Mouse (Mus musculus) small intestine, adult 2 months (tissue): ENCODE measurements at regions not wholly inside any gene's neighbourhood (a gene's known extent, or its start where the extent isn't known, plus 50 kb on each side); places are given as distances from the start of the nearest gene placed in this dataset.

ENCODE experiments used
- H3K27ac ChIP-seq: fragments of 200-500 bp; 2 replicates; pipeline ENCODE4 v1.5.1; 2012; ENCODE audit warnings: low read depth, low read length, control low read depth, inconsistent platforms; ENCODE audit not compliant: insufficient read depth
- H3K27me3 ChIP-seq: fragments of 200-500 bp; 2 replicates; pipeline ENCODE4 v1.6.1; 2012; ENCODE audit warnings: mild to moderate bottlenecking, moderate library complexity, low read length, inconsistent platforms; ENCODE audit not compliant: control insufficient read depth, insufficient read depth
- H3K36me3 ChIP-seq: fragments of 200-500 bp; 2 replicates; pipeline ENCODE4 v1.6.1; 2012; ENCODE audit warnings: mild to moderate bottlenecking, low read length, control low read depth, inconsistent platforms; ENCODE audit not compliant: control insufficient read depth, insufficient read depth
- H3K4me1 ChIP-seq: fragments of 200-500 bp; 2 replicates; pipeline ENCODE4 v1.6.1; 2012; ENCODE audit warnings: low read length, inconsistent platforms, mixed read lengths; ENCODE audit not compliant: control insufficient read depth, insufficient read depth, insufficient read length
- H3K4me3 ChIP-seq: fragments of 200-500 bp; 2 replicates; pipeline ENCODE4 v1.5.1; 2012; ENCODE audit warnings: low read depth, mild to moderate bottlenecking, control low read depth, inconsistent platforms, low read length, moderate library complexity
- CTCF ChIP-seq: fragments of 200-500 bp; IDR thresholded peaks from 2 replicates; pipeline ENCODE4 v1.5.1; 2012; ENCODE audit warnings: low read depth, mild to moderate bottlenecking, control low read depth, inconsistent platforms, low read length, moderate library complexity, mixed read lengths; ENCODE audit not compliant: insufficient replicate concordance, insufficient read length; ENCODE audit errors: extremely low read depth
- POLR2A ChIP-seq: fragments of 200-500 bp; IDR thresholded peaks from 2 replicates; pipeline ENCODE4 v1.6.1; 2012; ENCODE audit warnings: low read depth, mild to moderate bottlenecking, control low read depth, inconsistent platforms, low read length, moderate library complexity
- WGBS: fragments of 180-500 bp; shearing (Covaris S2); methylation state at CpG from one replicate; pipeline ENCODE4 v1.1.7; 2018; 5-methylcytosine and 5-hydroxymethylcytosine counted together

DNA sequence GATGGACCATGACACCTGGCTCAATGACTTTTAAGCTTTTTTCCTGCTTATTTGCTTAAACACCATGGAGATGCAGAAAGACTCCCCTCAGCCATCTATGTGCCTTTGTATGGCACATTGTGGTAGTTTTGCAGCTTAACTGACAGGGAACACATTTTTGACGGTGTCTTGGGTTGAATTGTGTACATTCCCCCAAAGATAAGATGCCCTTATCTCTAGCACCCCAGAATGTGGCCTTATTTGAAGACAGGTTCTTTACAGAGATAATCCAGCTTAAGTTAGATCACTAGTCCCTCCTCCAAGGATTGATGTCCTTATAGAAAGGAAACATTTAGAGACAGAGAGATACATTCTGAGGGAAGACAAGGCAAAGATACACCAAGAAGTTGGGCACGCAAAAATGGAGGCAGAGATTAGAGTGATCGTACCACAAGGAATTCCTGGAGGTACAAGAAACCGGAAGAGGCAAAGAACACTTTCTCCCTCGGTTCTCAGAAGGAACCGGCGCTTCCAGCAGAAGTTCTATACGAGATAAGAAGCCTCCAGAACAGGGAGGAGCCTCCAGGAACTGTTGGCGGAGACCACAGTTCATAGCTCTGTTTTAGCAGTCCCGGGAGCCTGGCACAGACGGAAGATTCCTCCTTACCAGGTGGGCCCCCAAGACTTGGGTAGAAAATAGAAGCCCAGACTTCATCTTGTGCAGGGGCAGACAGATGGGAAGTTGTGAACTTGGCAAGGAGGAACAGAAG lies 58.8 kb upstream of the Acsl1 start:
- peaks cover 14% of the 10 kb centered on the region; the same call in 1 of the 2 replicates for H3K4me1 ChIP-seq
- 32% methylated on average over 11 of the region's 11 CpGs for WGBS
- no peak for TF ChIP-seq CTCF
- 0 out of 2 replicates have a peak, but pooled peaks have one; percentile 14 for TF ChIP-seq POLR2A

DNA sequence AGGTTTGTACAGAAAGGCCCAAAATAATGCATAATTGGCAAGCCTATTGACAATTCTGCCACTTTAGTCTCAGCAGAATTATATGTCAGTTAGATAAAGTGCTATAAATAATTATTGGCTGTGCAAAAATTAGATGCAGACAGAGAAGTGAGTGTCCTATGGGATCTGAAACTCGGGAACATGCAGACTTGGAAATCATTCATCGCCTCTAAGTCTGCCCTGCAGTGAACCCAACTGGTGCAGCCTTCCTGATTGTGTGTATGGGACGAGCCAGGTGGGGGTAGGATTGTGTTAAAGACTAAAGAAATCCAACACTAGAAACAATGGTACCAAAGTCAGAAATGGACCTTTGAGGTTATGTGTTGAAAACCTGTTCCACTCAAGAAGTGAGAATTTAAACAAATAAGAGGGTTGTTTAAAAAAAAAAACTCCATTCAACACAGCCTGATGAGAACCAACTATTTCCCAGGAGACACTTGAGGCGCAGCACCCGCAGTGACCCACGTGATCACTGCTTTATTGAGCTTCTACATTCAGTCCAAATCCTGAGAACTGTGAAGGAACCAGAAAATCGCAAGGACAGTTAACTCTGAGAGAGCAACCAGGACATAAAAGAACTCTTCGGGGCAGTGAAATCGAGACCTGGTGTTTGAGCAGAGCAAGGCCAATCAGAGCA lies 57.4 kb upstream of the Acsl1 start:
- no peak for TF ChIP-seq CTCF
- no peak for TF ChIP-seq POLR2A
- Histone ChIP-seq H3K36me3 (no peaks in the 10 kb centered on the region), H3K4me1 (peaks cover 13% of the 10 kb centered on the region; the same call in 1 of the 2 replicates), H3K4me3 (no peak overlapping the region), H3K27me3 (no peaks in the 10 kb centered on the region), H3K27ac (no peak overlapping the region)
- 83% methylated on average over 9 of the region's 9 CpGs for WGBS

More for the DNA sequence above, 58.8 kb upstream of the Acsl1 start:
- H3K27me3 ChIP-seq = no peaks in the 10 kb centered on the region
- H3K27ac ChIP-seq = peak overlapping the region; percentile 37; the same call in 1 of the 2 replicates
- H3K4me3 ChIP-seq = no peak overlapping the region
- H3K36me3 ChIP-seq = no peaks in the 10 kb centered on the region

DNA sequence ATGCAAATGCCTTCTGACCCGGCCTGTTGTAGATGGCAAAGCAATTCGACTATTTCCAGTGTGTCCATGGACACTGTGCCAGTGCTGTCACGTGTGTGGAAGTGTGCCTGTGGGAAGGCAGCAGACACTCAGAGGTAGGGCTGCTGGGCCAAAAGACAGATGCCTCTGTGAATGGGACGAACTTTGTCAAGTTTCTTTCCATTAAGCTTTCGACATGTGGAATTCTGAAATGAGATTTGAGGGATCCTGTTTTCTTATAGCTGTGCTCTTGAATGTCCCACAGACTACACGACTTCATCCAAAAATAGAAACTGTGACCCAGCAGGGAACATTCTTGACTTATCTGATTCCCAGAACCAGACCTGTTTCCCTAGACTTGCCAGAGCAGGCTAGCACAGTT lies 56.0 kb upstream of the Acsl1 start:
- no peaks in the 10 kb centered on the region for H3K36me3 ChIP-seq
- WGBS = 80% methylated on average over 6 of the region's 6 CpGs
- peaks cover 5% of the 10 kb centered on the region; the same call in 1 of the 2 replicates for H3K4me1 ChIP-seq
- H3K4me3 ChIP-seq = no peak overlapping the region
- no peak overlapping the region for H3K27ac ChIP-seq
- no peaks in the 10 kb centered on the region for H3K27me3 ChIP-seq
- no peak for TF ChIP-seq CTCF
- no peak for TF ChIP-seq POLR2A

DNA sequence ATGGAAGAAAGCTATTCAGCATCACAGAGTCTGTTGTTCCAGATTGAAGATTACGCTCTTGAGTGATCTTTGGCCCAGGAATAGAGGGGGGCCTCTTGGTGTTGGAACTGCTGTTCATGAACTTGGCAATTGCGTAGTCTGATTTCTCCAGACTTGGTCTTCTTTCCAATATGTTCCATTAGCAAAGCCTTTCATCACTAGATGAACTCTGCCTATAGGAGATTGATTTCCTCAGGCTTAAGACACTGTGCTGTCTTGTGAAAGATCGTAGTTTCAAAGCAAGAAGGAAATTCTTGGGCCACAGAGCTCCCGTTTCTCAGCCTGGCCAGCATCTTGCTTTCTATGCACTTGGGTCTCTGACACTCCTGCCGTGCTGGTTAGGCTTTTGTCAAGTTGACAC lies 51.4 kb upstream of the Acsl1 start:
- Histone ChIP-seq H3K36me3 (no peaks in the 10 kb centered on the region), H3K27me3 (no peaks in the 10 kb centered on the region), H3K4me3 (no peak overlapping the region), H3K27ac (no peak overlapping the region), H3K4me1 (no peaks in the 10 kb centered on the region)
- TF ChIP-seq POLR2A = no peak
- no peak for TF ChIP-seq CTCF
- WGBS = 86% methylated on average over 5 of the region's 5 CpGs

DNA sequence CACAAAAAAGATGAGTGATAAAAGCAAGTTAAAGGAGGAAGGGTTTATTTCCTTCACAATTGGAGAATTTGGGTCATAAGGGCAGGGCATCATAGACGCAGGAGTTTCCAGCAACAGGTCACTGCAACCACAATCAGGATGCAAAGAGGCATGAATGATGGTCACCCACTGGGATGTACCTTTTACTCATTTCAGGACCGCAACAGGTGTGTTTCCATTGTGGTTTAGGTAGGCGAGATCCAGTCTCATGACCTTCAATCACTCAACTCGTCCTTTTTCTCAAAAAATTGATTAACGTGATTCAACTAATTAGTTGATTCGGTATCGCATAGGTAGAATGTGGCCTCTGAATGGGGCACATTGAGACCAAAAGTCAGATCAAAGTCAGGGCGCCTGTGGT lies 50.4 kb upstream of the Acsl1 start:
- Histone ChIP-seq H3K27ac (no peak overlapping the region), H3K36me3 (no peaks in the 10 kb centered on the region), H3K4me1 (no peaks in the 10 kb centered on the region), H3K4me3 (no peak overlapping the region), H3K27me3 (no peaks in the 10 kb centered on the region)
- TF ChIP-seq CTCF = no peak
- no peak for TF ChIP-seq POLR2A
- 93% methylated on average over 8 of the region's 8 CpGs for WGBS
